Mouse (Mus musculus): ENCODE results near the gene Ephb2. TPM values are rescaled to one million over a fixed set of nuclear protein-coding genes. Genes with fewer than 3 reads are reported as not detected.

The Ephb2 gene
- polyA plus RNA-seq, 1 experiment from 2014 or later: 21.5 TPM

GRCm38 (mm10) chr4:136768499-136768898, 67.3 kb downstream of the Ephb2 start:
- no peak overlapping the region for H3K4me3 ChIP-seq
- peaks cover 68% of the 10 kb centered on the region for H3K4me1 ChIP-seq (replicated peaks)
- H3K27ac ChIP-seq: no peak overlapping the region
- H3K36me3 ChIP-seq: peaks cover 73% of the 10 kb centered on the region
- DNase-seq (ENCODE audit: low spot score): no peak
- H3K27me3 ChIP-seq (ENCODE audit: insufficient read depth, poor library complexity, severe bottlenecking): no peaks in the 10 kb centered on the region
- WGBS: 94% methylated on average over 3 of the region's 3 CpGs
- H3K9me3 ChIP-seq: peaks cover 10% of the 10 kb centered on the region; the same call in 1 of the 2 replicates

- 73% methylated on average over 7 of the region's 7 CpGs for WGBS
- no peak overlapping the region for H3K4me3 ChIP-seq
- H3K9me3 ChIP-seq: peaks cover 10% of the 10 kb centered on the region; the same call in 1 of the 2 replicates
- peaks cover 71% of the 10 kb centered on the region for H3K4me1 ChIP-seq (replicated peaks)
- peaks cover 59% of the 10 kb centered on the region for H3K36me3 ChIP-seq
- DNase-seq (ENCODE audit: low spot score): no peak
- no peaks in the 10 kb centered on the region for H3K27me3 ChIP-seq (ENCODE audit: insufficient read depth, poor library complexity, severe bottlenecking)
- H3K27ac ChIP-seq: peak overlapping the region; percentile 72
These were observed 70.7 kb downstream of the Ephb2 start for GRCm38 (mm10) chr4:136765080-136765479.

GRCm38 (mm10) chr4:136763349-136763748, 72.4 kb downstream of the Ephb2 start:
- Histone ChIP-seq H3K36me3 (peaks cover 58% of the 10 kb centered on the region), H3K4me1 (replicated peaks) (peaks cover 81% of the 10 kb centered on the region), H3K9me3 (peaks cover 4% of the 10 kb centered on the region; the same call in 1 of the 2 replicates), H3K27me3 (ENCODE audit: insufficient read depth, poor library complexity, severe bottlenecking) (no peaks in the 10 kb centered on the region), H3K27ac (peak overlapping the region; percentile 81), H3K4me3 (no peak overlapping the region)
- no peak for DNase-seq (ENCODE audit: low spot score)
- 21% methylated on average over 5 of the region's 5 CpGs for WGBS

- Histone ChIP-seq H3K4me1 (replicated peaks) (peaks cover 90% of the 10 kb centered on the region), H3K36me3 (peaks cover 45% of the 10 kb centered on the region)
These were observed 73.9 kb downstream of the Ephb2 start for GRCm38 (mm10) chr4:136761713-136762380.

GRCm38 (mm10) chr4:136760882-136761281, 74.9 kb downstream of the Ephb2 start:
- Histone ChIP-seq H3K4me1 (replicated peaks) (peaks cover 90% of the 10 kb centered on the region), H3K27me3 (ENCODE audit: insufficient read depth, poor library complexity, severe bottlenecking) (no peaks in the 10 kb centered on the region), H3K27ac (peak overlapping the region; percentile 81), H3K4me3 (no peak overlapping the region), H3K36me3 (peaks cover 37% of the 10 kb centered on the region), H3K9me3 (no peaks in the 10 kb centered on the region)
- WGBS: 70% methylated on average over 11 of the region's 11 CpGs
- DNase-seq (ENCODE audit: low spot score): no peak

More at GRCm38 (mm10) chr4:136761713-136762380, 73.9 kb downstream of the Ephb2 start:
- no peaks in the 10 kb centered on the region for H3K27me3 ChIP-seq (ENCODE audit: insufficient read depth, poor library complexity, severe bottlenecking)
- DNase-seq (ENCODE audit: low spot score): no peak
- peak overlapping the region; percentile 81 for H3K27ac ChIP-seq
- no peaks in the 10 kb centered on the region for H3K9me3 ChIP-seq
- no peak overlapping the region for H3K4me3 ChIP-seq
- 45% methylated on average over 18 of the region's 18 CpGs for WGBS

DNA sequence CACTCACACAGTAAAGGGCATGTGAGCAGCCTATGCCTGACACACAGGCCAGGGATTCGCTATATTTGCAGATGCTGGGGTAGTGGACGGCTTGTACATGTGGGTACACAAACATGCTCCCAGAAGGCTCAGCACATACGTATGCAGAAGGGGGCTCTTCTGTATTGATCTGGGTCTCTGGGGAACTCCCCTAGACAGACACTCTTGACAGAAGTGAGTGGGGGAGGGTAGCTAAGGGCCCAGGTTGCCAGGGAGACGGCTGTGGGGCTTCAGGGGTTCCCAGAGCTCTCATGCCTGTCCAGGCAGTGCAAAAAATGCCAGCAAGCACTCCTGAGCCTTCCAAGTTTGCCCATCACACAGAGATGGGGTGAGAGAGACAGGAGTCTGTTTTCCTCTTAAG, 78.7 kb downstream of the Ephb2 start:
- 23% methylated on average over 4 of the region's 4 CpGs for WGBS
- Histone ChIP-seq H3K27ac (peak overlapping the region; percentile 96), H3K36me3 (peaks cover 29% of the 10 kb centered on the region), H3K4me3 (peak overlapping the region; percentile 42), H3K27me3 (ENCODE audit: insufficient read depth, poor library complexity, severe bottlenecking) (no peaks in the 10 kb centered on the region), H3K4me1 (replicated peaks) (peaks cover 97% of the 10 kb centered on the region), H3K9me3 (no peaks in the 10 kb centered on the region)
- DNase-seq (ENCODE audit: low spot score): peak; percentile 71

DNA sequence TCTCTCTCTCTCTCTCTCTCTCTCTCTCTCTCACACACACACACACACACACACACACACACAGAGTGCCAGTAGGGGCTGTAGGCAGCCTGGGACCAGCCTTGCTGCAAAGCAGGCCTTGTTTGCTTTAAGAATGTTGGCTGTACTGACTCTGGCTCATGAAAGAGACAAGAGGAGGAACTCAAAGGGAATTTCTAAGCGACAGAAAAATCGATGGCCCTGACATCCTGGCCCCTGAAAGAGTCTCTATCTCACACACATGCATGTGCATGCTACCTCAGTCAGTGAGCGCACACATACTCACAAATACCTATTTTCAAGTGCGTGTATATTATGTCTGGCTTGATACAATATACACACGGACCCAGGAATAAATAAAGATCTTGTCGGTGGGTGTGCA, 79.3 kb downstream of the Ephb2 start:
- H3K4me3 ChIP-seq: peak overlapping the region; percentile 42
- DNase-seq (ENCODE audit: low spot score): no peak
- H3K4me1 ChIP-seq (replicated peaks): peaks cover 97% of the 10 kb centered on the region
- no peaks in the 10 kb centered on the region for H3K27me3 ChIP-seq (ENCODE audit: insufficient read depth, poor library complexity, severe bottlenecking)
- peak overlapping the region; percentile 96 for H3K27ac ChIP-seq
- H3K36me3 ChIP-seq: peaks cover 29% of the 10 kb centered on the region
- H3K9me3 ChIP-seq: no peaks in the 10 kb centered on the region
- WGBS: 47% methylated on average over 6 of the region's 6 CpGs

DNA sequence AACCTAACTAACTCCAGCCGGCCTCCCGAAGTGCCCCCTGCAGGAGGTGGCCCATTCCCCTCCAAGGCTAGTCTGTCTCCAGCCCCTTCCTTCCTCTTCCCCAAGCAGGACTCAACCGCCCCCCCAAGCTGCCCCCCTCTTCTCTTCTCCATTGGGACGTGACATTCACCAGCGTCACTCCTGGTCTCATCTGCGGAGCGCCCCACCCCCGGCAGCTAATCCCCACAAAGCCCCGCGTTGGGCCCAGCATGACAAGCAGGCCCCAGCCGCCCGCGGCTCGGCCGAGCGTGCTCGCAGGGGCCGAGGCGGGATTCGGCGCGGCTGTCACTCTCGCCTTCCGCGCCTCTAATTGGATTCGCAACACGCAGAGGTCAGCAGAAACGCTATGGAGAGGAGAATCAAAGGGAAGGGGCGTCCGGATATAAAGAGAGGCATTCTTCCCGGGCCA, 80.4 kb downstream of the Ephb2 start:
- Histone ChIP-seq H3K4me1 (replicated peaks) (peaks cover 97% of the 10 kb centered on the region), H3K27ac (peak overlapping the region; percentile 96), H3K9me3 (no peaks in the 10 kb centered on the region), H3K4me3 (peak overlapping the region; percentile 42), H3K27me3 (ENCODE audit: insufficient read depth, poor library complexity, severe bottlenecking) (peaks cover 5% of the 10 kb centered on the region; the same call in 1 of the 2 replicates), H3K36me3 (peaks cover 22% of the 10 kb centered on the region)
- WGBS: 1% methylated on average over 31 of the region's 31 CpGs
- DNase-seq (ENCODE audit: low spot score): peak; percentile 91

DNA sequence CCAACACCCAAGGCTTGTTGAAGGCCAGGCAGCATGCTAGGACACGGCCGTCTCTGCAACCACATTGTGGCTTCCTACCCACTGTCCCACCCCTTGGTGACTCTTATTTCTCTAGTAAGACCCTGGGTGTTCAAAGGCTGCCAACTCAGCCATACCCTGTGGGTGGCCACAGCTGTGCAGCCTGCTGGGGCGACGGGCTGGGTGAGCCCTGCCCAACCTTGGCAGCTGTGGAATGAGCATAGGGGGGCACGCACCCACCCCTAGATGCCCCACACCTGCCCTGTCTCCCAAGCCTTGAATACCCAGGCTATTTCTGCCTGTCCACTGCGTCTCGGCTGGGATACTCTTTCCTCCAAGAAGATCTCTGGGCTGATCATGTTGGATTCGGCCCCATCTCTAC, 81.5 kb downstream of the Ephb2 start:
- H3K9me3 ChIP-seq: no peaks in the 10 kb centered on the region

DNA sequence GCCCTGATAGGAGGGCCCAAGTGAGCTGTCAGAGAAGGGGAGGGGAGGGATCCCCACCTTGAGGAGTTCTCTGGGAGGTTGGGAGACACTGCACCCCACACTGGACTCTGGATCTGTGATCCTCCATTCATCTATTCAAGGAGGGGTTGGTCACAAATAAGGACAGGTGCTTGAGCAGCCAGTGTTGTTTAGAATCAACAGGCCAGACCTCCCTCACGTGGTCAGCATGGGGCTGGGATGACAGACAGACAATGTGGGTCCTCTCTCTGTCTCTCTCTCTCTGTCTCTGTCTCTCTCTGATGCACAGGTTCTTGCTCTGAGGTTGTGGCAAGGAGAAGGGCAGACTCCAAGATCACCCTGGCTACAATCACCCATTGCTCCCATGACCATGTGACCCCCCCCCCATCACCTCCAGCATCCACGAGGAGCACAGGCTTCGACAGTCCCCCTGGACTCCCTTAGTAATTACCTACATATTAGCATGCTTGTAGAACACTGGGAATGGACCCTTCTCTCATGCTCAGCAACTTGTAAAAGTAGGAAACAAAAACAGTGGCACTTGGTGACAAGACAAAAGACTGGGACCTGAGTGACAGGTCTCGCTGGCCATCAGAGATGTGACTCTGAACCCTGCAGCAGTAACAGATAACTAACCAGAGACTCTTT, 84.3 kb downstream of the Ephb2 start:
- no peak for DNase-seq (ENCODE audit: low spot score)
- Histone ChIP-seq H3K27ac (peak overlapping the region; percentile 96), H3K9me3 (no peaks in the 10 kb centered on the region), H3K4me3 (peak overlapping the region; percentile 20), H3K36me3 (no peaks in the 10 kb centered on the region), H3K27me3 (ENCODE audit: insufficient read depth, poor library complexity, severe bottlenecking) (peaks cover 5% of the 10 kb centered on the region; the same call in 1 of the 2 replicates), H3K4me1 (replicated peaks) (peaks cover 100% of the 10 kb centered on the region)
- WGBS: 14% methylated on average over 4 of the region's 4 CpGs

More for the DNA sequence above, 81.5 kb downstream of the Ephb2 start:
- H3K4me1 ChIP-seq (replicated peaks): peaks cover 100% of the 10 kb centered on the region
- peak overlapping the region; percentile 96 for H3K27ac ChIP-seq
- peaks cover 11% of the 10 kb centered on the region for H3K36me3 ChIP-seq
- WGBS: 80% methylated on average over 8 of the region's 8 CpGs
- H3K4me3 ChIP-seq: no peak overlapping the region
- H3K27me3 ChIP-seq (ENCODE audit: insufficient read depth, poor library complexity, severe bottlenecking): peaks cover 5% of the 10 kb centered on the region; the same call in 1 of the 2 replicates
- no peak for DNase-seq (ENCODE audit: low spot score)

DNA sequence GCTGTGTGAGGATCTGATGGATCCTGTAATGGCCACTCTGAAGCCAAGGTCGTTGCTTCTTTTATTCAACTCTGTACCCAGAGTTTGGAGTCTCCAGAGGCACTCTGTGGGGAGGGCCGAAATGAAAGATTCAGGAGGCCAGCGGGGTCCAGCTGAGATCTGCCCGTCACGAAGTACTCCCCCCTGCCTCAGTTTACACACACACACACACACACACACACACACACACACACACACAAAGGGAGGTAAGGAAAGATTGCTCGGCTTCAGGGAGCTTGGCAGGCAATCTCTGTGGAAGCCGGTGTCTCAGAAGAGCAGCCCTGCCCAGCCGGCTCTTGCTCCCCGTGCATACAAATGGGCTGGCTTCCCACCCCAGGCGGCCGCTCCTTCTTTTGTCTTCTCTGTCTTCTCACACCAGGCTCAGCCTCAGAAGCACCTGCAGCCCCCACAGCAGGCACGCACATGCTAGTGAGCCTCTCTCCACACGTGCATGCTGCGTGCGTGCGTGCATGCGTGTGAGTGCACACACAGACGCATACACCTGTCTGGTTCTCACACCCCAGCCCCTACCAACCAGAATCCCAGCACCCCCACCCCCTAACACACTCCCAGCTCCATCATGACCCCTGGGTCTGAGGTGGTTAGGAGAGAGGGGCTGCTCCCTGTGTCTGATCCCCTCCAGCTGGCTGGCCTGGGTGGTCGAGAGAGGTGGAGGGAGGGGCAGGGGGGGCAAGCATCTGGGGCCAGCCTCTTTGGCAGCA, 85.0 kb downstream of the Ephb2 start:
- peak; percentile 77 for DNase-seq (ENCODE audit: low spot score)
- Histone ChIP-seq H3K36me3 (no peaks in the 10 kb centered on the region), H3K4me1 (replicated peaks) (peaks cover 100% of the 10 kb centered on the region), H3K4me3 (peak overlapping the region; percentile 20), H3K27ac (peak overlapping the region; percentile 96), H3K27me3 (ENCODE audit: insufficient read depth, poor library complexity, severe bottlenecking) (peaks cover 5% of the 10 kb centered on the region; the same call in 1 of the 2 replicates), H3K9me3 (no peaks in the 10 kb centered on the region)
- 5% methylated on average over 19 of the region's 19 CpGs for WGBS

DNA sequence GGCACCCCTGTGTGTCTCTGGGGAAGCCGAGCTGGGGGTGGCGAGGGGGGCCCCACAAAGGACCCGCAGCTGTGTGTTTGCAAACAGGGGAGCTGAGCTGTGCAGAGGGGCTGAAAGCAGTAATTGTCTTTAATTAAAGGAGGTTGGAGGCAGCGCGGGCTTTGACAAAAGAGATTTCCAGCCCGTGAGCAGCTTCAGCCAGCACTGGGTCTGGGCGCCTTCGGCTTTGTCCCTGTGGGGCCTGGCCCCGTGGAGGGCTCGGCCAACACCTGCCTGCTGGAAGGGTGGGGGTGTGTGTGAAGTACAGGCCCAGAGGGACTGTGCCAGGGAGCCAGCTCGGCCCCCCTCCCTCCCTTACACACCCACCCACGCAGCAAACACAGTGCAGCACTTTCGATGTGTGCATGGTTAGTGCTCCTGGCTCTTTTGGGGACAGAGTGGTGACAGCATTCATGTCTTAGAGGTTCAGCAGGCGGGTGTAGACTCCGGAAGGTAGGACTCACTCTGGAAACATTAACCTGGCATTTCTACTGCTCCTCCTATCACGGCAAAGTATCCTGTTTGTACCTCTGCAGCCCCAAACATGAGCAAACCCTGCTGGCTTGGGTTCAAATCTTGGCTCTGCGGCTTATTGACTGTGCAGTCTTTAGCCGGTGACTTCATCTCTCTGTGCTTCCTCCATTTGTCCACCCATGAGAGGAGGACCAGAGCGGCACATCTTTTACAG, 85.8 kb downstream of the Ephb2 start:
- Histone ChIP-seq H3K9me3 (no peaks in the 10 kb centered on the region), H3K4me3 (peak overlapping the region; percentile 20), H3K27me3 (ENCODE audit: insufficient read depth, poor library complexity, severe bottlenecking) (peaks cover 5% of the 10 kb centered on the region; the same call in 1 of the 2 replicates), H3K27ac (peak overlapping the region; percentile 96), H3K4me1 (replicated peaks) (peaks cover 100% of the 10 kb centered on the region), H3K36me3 (no peaks in the 10 kb centered on the region)
- 17% methylated on average over 19 of the region's 19 CpGs for WGBS
- DNase-seq (ENCODE audit: low spot score): peak; percentile 55

All from hindbrain, embryonic 10.5 days (tissue).